Mouse (Mus musculus) midbrain, embryonic 15.5 days (tissue): ENCODE data around the gene Epha8. TPM values are rescaled to one million over a fixed set of nuclear protein-coding genes. Genes with fewer than 3 reads are reported as not detected.
A peak's percentile ranks its signal among the peaks of the same experiment; 100 is the strongest.

Experiments used
- ATAC-seq: fragments of 200-750 bp; cut with Nextera tagmentation; replicated peaks from 2 replicates; pipeline ENCODE4 v1.8.0; 2017; ENCODE audit warnings: moderate TSS enrichment
- H3K27ac ChIP-seq: fragments of 300-500 bp; sonication (generic); 2 replicates; pipeline ENCODE4 v1.5.1; 2015; ENCODE audit warnings: mild to moderate bottlenecking, inconsistent platforms
- H3K27me3 ChIP-seq: fragments of 300-500 bp; sonication (generic); replicated peaks from 2 replicates; pipeline ENCODE4 v1.6.1; 2015; ENCODE audit warnings: inconsistent platforms
- H3K36me3 ChIP-seq: fragments of 300-500 bp; sonication (generic); replicated peaks from 2 replicates; pipeline ENCODE4 v1.6.1; 2015; ENCODE audit warnings: inconsistent platforms
- H3K4me1 ChIP-seq: fragments of 300-500 bp; sonication (generic); 2 replicates; pipeline ENCODE4 v1.6.1; 2015; ENCODE audit warnings: inconsistent platforms
- H3K4me2 ChIP-seq: fragments of 300-500 bp; sonication (generic); 2 replicates; pipeline ENCODE4 v1.6.1; 2015; ENCODE audit warnings: inconsistent platforms, mild to moderate bottlenecking, moderate library complexity
- H3K4me3 ChIP-seq: fragments of 300-500 bp; sonication (generic); 2 replicates; pipeline ENCODE4 v1.5.1; 2015; ENCODE audit warnings: mild to moderate bottlenecking, inconsistent platforms
- H3K9ac ChIP-seq: fragments of 300-500 bp; sonication (generic); 2 replicates; pipeline ENCODE4 v1.6.1; 2015; ENCODE audit warnings: mild to moderate bottlenecking, inconsistent platforms
- H3K9me3 ChIP-seq: fragments of 300-500 bp; sonication (generic); 2 replicates; pipeline ENCODE4 v1.6.1; 2016; ENCODE audit warnings: inconsistent platforms
- WGBS: fragments of 180-500 bp; shearing (Covaris S2); methylation state at CpG from one replicate; pipeline ENCODE4 v1.1.7; 2015; ENCODE audit warnings: mixed read lengths; 5-methylcytosine and 5-hydroxymethylcytosine counted together
- polyA plus RNA-seq: library from polyadenylated mRNA; unstranded; fragments of >200 nt; fragmentation: Nextera tagmentation; extraction: Ambion mirVana; gene quantifications from 2 replicates; pipeline ENCODE4 v1.2.1, GENCODE M21; 2015

Epha8 gene
- polyA plus RNA-seq, 1 experiment from 2014 or later, result 23.1 TPM

DNA sequence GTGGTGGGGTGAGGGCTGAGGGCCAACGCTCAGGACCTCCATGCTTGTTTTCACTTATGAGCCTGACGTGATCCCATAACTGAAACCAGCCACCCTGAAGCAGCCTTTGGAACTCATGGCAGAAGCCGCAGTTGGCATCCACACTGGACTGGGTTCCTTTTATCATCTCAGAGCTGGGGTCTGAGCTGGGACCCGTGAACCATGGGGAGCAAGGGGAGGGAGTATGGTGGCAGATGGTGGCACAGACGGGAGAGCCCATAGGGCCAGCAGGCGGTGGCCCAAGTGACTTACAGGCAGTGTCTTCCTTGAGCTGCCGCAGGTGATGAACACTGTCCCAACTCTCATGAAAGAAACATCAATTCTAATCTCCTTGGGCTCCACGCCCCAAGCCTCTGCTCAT, 37.8 kb downstream of the Epha8 start:
- H3K4me1 ChIP-seq, result peaks cover 23% of the 10 kb centered on the region
- ATAC-seq, result no peak
- 78% methylated on average over 8 of the region's 8 CpGs for WGBS
- no peak overlapping the region for H3K4me2 ChIP-seq
- H3K9ac ChIP-seq, result no peak overlapping the region
- no peak overlapping the region for H3K27ac ChIP-seq
- H3K9me3 ChIP-seq, result no peaks in the 10 kb centered on the region
- H3K27me3 ChIP-seq, result no peaks in the 10 kb centered on the region; the same call in 1 of the 2 replicates
- H3K4me3 ChIP-seq, result no peak overlapping the region
- H3K36me3 ChIP-seq, result no peaks in the 10 kb centered on the region

DNA sequence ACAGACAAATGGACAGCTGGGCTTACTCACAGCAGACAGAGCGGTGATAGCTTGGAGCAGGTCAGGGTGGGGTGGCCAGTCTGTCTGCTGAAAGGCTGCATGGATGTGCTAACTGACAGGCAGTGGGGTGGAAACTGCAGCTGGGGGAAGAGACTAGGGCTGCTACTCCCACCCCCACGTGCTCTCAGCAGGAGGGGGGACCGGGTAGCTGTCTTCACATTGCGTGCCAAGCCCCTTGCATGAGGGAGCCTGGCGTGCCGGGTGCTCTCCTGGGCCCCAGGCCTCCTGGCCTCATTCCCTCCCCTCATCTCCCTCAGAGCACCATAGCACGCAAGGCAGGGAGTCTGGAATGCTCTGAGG, 39.5 kb downstream of the Epha8 start:
- Histone ChIP-seq H3K4me1 (peaks cover 32% of the 10 kb centered on the region), H3K27ac (peak overlapping the region; percentile 56; the same call in 1 of the 2 replicates), H3K4me2 (no peak overlapping the region), H3K4me3 (no peak overlapping the region), H3K36me3 (no peaks in the 10 kb centered on the region), H3K9me3 (no peaks in the 10 kb centered on the region), H3K27me3 (no peaks in the 10 kb centered on the region; the same call in 1 of the 2 replicates), H3K9ac (no peak overlapping the region)
- 0 out of 2 replicates have a peak, but pooled peaks have one; percentile 26 for ATAC-seq
- WGBS, result 31% methylated on average over 7 of the region's 7 CpGs

DNA sequence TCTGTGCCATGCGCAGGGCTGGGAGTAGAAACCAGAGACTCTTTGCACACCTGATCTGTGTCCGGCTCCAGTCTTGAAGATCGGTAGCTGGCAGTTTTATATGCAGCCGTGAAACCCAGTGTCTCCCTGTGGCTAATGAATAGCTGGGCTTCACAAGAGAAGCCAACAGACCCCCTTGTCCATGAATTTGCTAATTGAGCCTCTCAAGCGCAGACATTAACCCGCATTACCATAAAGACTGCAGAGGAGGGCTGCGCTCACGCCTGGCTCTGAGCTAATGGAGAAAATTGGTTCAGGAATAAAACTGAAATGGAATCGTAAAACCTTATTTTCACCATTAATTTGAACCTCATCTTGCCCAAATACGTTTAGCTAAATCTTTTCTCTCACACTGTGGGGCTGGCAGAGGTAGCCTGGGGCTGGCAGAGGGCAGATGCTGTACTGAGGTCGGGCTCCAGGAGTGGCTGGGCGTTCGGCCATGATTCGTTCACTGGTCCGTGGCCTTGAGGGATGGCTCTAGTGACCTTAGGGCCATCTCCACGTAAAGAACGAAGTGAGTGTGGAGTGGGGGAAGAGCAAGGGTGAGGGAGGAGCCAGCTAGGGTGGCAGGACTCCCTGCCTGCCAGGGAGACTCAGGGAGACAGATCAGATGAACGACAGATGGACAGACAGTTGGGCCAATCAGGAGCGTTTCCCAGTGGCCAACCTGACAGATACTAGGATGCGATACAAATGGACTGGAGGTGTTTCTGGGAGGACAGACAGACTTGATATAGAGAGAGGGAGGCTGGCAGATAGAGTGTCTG, 40.1 kb downstream of the Epha8 start:
- no peaks in the 10 kb centered on the region for H3K36me3 ChIP-seq
- ATAC-seq, result 0 out of 2 replicates have a peak, but pooled peaks have one; percentile 10
- no peaks in the 10 kb centered on the region; the same call in 1 of the 2 replicates for H3K27me3 ChIP-seq
- peak overlapping the region; percentile 56; the same call in 1 of the 2 replicates for H3K27ac ChIP-seq
- no peaks in the 10 kb centered on the region for H3K9me3 ChIP-seq
- 38% methylated on average over 20 of the region's 20 CpGs for WGBS
- H3K9ac ChIP-seq, result no peak overlapping the region
- no peak overlapping the region for H3K4me3 ChIP-seq
- H3K4me1 ChIP-seq, result peaks cover 35% of the 10 kb centered on the region
- no peak overlapping the region for H3K4me2 ChIP-seq

DNA sequence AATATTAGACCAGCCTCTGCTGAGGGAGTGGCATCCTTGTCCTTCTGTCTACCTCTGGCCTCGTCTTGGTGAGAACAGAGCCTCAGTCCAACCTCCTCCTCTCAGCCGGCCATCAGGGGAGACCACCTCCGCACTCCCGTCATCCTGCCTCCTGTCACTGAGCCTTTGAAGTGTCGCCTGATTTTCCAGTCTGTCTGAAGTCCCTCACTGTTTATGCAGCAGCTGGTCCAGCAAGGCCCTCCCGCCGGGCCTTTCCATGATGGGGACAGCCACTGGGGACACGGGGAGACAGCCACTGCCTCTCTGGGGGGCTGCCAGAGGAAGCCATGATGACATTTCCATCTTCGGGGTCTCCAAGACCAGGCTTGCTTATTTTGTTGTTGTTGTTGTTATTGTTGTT, 43.8 kb downstream of the Epha8 start:
- H3K27ac ChIP-seq, result peak overlapping the region; percentile 42; the same call in 1 of the 2 replicates
- no peak overlapping the region for H3K4me2 ChIP-seq
- peaks cover 14% of the 10 kb centered on the region; the same call in 1 of the 2 replicates for H3K27me3 ChIP-seq
- H3K9me3 ChIP-seq, result no peaks in the 10 kb centered on the region
- H3K4me1 ChIP-seq, result peaks cover 43% of the 10 kb centered on the region
- 9% methylated on average over 9 of the region's 9 CpGs for WGBS
- H3K4me3 ChIP-seq, result no peak overlapping the region
- H3K9ac ChIP-seq, result no peak overlapping the region
- no peak for ATAC-seq
- H3K36me3 ChIP-seq, result no peaks in the 10 kb centered on the region

DNA sequence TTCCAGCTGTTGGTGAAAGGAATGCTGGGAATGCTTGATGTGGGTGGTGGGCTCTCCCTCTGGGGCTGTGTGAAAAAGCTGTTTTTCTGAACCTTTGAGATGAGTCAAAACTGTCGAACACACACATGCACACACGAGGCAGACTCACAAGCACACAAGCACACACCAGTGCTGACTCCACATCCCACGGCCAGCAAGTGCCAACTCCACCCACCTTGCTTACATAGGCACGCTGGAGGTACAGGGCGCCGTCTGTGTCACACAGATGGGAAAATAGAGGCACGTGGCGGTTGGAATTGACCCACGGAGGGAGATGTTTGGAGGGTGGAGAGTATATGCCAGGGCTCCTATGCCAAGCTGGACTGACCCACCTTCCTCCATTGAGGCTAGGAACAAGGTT, 44.8 kb downstream of the Epha8 start:
- no peak overlapping the region for H3K4me3 ChIP-seq
- peaks cover 36% of the 10 kb centered on the region for H3K4me1 ChIP-seq
- H3K36me3 ChIP-seq, result no peaks in the 10 kb centered on the region
- peaks cover 16% of the 10 kb centered on the region for H3K27me3 ChIP-seq
- H3K9me3 ChIP-seq, result no peaks in the 10 kb centered on the region
- H3K9ac ChIP-seq, result no peak overlapping the region
- 35% methylated on average over 9 of the region's 9 CpGs for WGBS
- ATAC-seq, result peak; percentile 13; the same call in 1 of the 2 replicates
- peak overlapping the region; percentile 39 for H3K4me2 ChIP-seq
- peak overlapping the region; percentile 53; the same call in 1 of the 2 replicates for H3K27ac ChIP-seq

DNA sequence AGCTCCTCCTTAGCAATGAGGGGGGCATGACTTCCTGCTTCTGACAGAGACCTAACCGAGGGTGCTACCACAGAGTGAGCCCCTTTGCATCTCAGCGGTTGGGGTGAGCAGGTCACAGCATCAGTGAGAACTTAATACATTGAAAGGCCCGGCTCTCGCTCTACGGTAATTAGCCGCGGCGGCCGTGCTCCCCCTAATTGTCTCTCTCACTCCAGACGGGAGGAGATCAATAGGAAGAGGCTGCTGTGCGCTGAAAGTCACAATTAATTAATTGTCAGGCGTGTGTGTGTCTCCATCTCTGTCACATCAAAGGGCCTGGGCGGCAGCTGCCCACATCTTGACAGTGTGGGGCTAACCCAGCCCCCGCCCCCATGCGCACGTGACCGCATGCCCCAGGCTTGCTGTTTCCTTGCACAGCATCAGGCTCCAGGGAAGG, 45.4 kb downstream of the Epha8 start:
- peaks cover 30% of the 10 kb centered on the region for H3K4me1 ChIP-seq
- no peak overlapping the region for H3K4me3 ChIP-seq
- peak; percentile 58 for ATAC-seq
- no peaks in the 10 kb centered on the region for H3K9me3 ChIP-seq
- 4% methylated on average over 17 of the region's 17 CpGs for WGBS
- H3K27me3 ChIP-seq, result peaks cover 22% of the 10 kb centered on the region
- H3K4me2 ChIP-seq, result peak overlapping the region; percentile 39
- no peaks in the 10 kb centered on the region for H3K36me3 ChIP-seq
- peak overlapping the region; percentile 53 for H3K27ac ChIP-seq
- H3K9ac ChIP-seq, result no peak overlapping the region

DNA sequence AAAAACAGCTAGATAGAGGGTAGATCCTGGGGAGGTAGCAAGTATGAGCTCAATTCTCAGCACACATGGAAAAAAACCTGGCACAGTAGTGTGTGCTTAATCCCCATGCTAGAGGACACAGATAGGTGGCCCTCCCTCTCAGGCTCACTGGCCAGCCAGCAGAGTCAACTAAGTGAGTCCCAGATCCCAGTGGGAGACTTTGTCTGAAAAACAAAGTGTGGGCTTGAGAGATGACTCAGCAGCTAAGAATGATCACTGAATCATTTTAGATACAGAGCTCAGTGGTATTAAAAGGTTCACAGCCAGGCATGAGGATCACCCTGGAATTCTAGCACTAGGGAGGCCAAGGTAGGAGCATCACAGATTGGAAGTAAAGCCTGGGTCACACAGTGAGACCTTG, 48.8 kb downstream of the Epha8 start:
- no peak for ATAC-seq
- peaks cover 33% of the 10 kb centered on the region for H3K27me3 ChIP-seq
- H3K9me3 ChIP-seq, result no peaks in the 10 kb centered on the region
- no peak overlapping the region for H3K27ac ChIP-seq
- no peak overlapping the region for H3K9ac ChIP-seq
- H3K4me1 ChIP-seq, result peaks cover 35% of the 10 kb centered on the region
- H3K4me2 ChIP-seq, result no peak overlapping the region
- no peaks in the 10 kb centered on the region for H3K36me3 ChIP-seq
- no peak overlapping the region for H3K4me3 ChIP-seq

DNA sequence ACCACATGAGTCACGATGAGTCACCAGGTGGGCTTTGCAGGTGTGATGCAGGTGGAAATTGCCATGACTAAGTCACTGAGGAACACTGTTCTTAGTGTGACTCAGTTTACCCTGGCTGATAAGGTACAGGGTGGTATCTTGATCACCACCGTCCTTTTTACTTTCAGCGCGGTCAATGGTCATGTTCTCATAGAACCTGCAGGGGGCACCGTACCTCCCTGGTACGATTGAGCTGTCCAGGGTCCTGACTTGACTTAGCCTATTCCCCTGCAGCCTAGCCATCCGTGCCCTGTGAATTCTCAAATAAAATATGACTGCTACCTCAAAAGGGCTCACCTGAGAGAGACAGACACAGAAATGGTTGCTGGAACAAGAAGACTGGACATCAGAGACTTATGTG, 49.6 kb downstream of the Epha8 start:
- Histone ChIP-seq H3K9me3 (no peaks in the 10 kb centered on the region), H3K27me3 (peaks cover 36% of the 10 kb centered on the region), H3K27ac (no peak overlapping the region), H3K4me3 (no peak overlapping the region), H3K4me2 (no peak overlapping the region), H3K9ac (no peak overlapping the region), H3K4me1 (peaks cover 28% of the 10 kb centered on the region), H3K36me3 (no peaks in the 10 kb centered on the region)
- WGBS, result 13% methylated on average over 7 of the region's 7 CpGs
- ATAC-seq, result no peak

DNA sequence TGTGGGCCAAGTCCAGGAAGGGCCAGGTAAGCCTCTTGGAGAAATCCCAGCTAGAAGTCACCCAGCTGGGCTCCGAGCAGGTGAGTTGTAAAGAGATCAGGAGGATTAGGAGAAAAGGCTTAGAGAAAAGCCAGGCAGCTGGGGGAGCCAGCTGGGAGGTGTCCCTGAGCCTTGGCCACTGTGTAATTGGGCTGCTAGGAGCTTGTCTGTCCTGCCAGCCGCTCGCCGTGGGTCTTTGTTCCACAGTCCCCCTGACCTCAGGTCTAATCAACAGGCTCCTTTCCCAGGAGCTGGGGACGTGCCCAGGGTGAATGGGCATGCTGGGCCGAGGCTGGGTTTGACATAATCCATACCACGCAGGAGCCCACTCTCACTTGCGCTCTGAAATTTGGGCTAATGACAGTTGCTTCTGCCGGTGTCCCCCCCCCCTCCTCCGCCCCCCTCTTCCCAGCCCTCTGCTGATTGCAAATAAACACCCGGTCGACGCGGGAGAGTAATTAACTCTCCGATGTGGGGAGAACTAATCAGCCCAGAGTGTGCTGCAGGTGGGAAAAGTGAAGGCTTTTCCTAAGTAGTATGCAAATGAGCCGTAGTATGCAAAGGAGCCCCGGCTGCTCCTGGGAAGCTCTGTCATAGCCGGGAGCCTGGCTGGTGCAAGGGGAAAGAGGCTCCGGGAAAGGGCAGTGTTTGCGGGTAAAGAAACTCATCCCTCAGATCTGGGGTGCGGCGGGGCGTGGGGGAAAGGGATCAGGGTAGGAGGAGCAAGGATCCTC, 51.7 kb downstream of the Epha8 start:
- no peaks in the 10 kb centered on the region for H3K36me3 ChIP-seq
- H3K27me3 ChIP-seq, result peaks cover 28% of the 10 kb centered on the region
- WGBS, result 2% methylated on average over 22 of the region's 23 CpGs
- H3K4me3 ChIP-seq, result no peak overlapping the region
- H3K27ac ChIP-seq, result no peak overlapping the region
- ATAC-seq, result peak; percentile 58; the same call in 1 of the 2 replicates
- peaks cover 14% of the 10 kb centered on the region for H3K4me1 ChIP-seq
- no peak overlapping the region for H3K9ac ChIP-seq
- no peaks in the 10 kb centered on the region for H3K9me3 ChIP-seq
- peak overlapping the region; percentile 24 for H3K4me2 ChIP-seq

DNA sequence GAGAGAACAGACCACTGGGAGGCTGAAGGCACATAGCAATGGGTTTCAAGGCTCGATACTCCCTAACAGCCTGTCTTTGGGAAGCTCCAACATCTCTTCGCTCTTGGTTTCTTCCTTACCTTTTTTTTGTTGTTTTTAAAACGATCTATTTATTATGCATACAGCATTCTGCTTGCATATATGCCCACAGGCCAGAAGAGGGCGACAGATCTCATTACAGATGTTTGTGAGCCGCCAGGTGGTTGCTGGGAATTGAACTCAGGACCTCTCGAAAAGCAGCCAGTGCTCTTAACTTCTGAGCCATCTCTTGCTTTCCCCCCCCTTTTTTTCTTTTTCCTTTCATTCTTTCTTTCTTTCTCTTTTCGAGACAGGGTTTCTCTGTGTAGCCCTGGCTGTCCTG, 57.5 kb downstream of the Epha8 start:
- peaks cover 45% of the 10 kb centered on the region for H3K27me3 ChIP-seq

DNA sequence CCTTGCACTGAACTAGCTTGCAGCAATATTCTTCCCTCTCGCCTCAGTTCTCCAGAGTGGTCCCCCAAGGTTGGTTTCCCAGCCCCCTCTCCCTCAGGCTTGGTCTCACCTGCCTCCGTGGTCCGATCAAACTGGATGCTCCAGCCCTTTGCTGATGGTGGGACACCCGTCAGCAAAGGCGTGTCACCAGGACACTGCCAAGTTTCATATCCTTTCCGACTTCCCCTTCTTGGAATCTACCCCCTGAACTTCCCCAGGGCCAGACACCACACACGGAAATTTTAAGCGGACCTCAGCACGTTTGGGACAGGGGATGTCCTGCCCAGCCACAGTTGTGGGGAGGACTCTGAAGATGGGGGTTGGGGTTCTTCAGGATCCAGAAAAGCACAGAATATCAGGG, 58.0 kb downstream of the Epha8 start, which contains the start of gene C1qa:
Gene C1qa (minus strand): TSS at position 167 of the 400 bp plus-strand sequence.
- Histone ChIP-seq H3K4me2 (no peak within 1 kb of the TSS), H3K9me3 (no peaks in the 10 kb centered on the region), H3K27ac (no peak within 1 kb of the TSS), H3K4me3 (no peak within 1 kb of the TSS), H3K9ac (no peak within 1 kb of the TSS), H3K4me1 (peaks cover 13% of the 10 kb centered on the region; the same call in 1 of the 2 replicates), H3K27me3 (peaks cover 45% of the 10 kb centered on the region), H3K36me3 (no peaks in the 10 kb centered on the region)
- ATAC-seq, result no peak
- WGBS, result 82% methylated on average over 9 of the region's 9 CpGs

More for the DNA sequence above, 57.5 kb downstream of the Epha8 start:
- no peak overlapping the region for H3K27ac ChIP-seq
- H3K9me3 ChIP-seq, result no peaks in the 10 kb centered on the region
- ATAC-seq, result no peak
- no peak overlapping the region for H3K9ac ChIP-seq
- peaks cover 12% of the 10 kb centered on the region; the same call in 1 of the 2 replicates for H3K4me1 ChIP-seq
- H3K36me3 ChIP-seq, result no peaks in the 10 kb centered on the region
- no peak overlapping the region for H3K4me2 ChIP-seq
- H3K4me3 ChIP-seq, result no peak overlapping the region
- WGBS, result 58% methylated on average over 7 of the region's 7 CpGs

DNA sequence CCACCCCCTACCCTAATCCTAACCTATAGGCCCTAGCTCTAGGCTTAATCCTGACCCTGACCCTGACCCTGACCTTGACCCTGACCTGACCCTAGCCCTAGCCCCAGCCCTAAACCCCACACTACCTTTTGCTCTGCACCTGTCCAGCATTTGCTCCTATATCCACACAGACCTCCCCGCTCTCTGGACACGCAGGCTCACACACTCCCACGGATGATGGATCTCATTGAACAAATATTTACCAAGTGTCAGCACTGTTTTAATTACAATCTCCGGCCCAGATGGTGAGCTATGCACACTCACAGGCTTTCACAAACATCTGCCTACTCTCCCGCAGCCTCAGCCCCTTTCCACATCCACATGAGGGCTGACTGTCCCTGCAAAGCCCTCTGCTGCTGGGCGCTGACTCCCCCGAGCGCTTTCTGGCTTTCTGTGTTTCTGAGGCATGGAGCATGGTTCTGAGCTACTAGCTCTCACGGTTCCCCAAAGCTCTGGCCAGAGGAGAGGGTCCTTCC, 58.5 kb downstream of the Epha8 start:
- H3K27me3 ChIP-seq, result peaks cover 48% of the 10 kb centered on the region
- H3K9ac ChIP-seq, result no peak overlapping the region
- no peak overlapping the region for H3K4me3 ChIP-seq
- H3K4me2 ChIP-seq, result no peak overlapping the region
- no peak overlapping the region for H3K27ac ChIP-seq
- H3K36me3 ChIP-seq, result no peaks in the 10 kb centered on the region
- H3K9me3 ChIP-seq, result no peaks in the 10 kb centered on the region
- ATAC-seq, result no peak
- H3K4me1 ChIP-seq, result peaks cover 13% of the 10 kb centered on the region; the same call in 1 of the 2 replicates
- WGBS, result 64% methylated on average over 9 of the region's 9 CpGs
